Mouse (Mus musculus) liver, embryonic 11.5 days (tissue): ENCODE measurements around the gene Elmo2. TPM values are rescaled to one million over a fixed set of nuclear protein-coding genes. Genes with fewer than 3 reads are reported as not detected.

Experiments used
- ATAC-seq: fragments of 200-750 bp; cut with Nextera tagmentation; replicated peaks from 2 replicates; pipeline ENCODE4 v1.8.0; 2017; ENCODE audit warnings: moderate number of reproducible peaks, mild to moderate bottlenecking, moderate TSS enrichment, moderate library complexity; ENCODE audit not compliant: low FRiP score
- DNase-seq: peaks from one replicate; pipeline ENCODE4 v3.0.0-alpha.2; 2017; ENCODE audit warnings: low spot score
- H3K27ac ChIP-seq: fragments of 300-500 bp; sonication (generic); 2 replicates; pipeline ENCODE4 v1.5.1; 2014; ENCODE audit warnings: mild to moderate bottlenecking, low read depth, low read length, control low read depth
- H3K27me3 ChIP-seq: fragments of 300-500 bp; sonication (generic); replicated peaks from 2 replicates; pipeline ENCODE4 v1.6.1; 2014; ENCODE audit warnings: low read length, mixed read lengths; ENCODE audit not compliant: control insufficient read depth, insufficient read depth
- H3K36me3 ChIP-seq: fragments of 300-500 bp; sonication (generic); 2 replicates; pipeline ENCODE4 v1.6.1; 2014; ENCODE audit warnings: mild to moderate bottlenecking, low read length, moderate library complexity, mixed read lengths; ENCODE audit not compliant: control insufficient read depth, insufficient read depth
- H3K4me1 ChIP-seq: fragments of 300-500 bp; sonication (generic); replicated peaks from 2 replicates; pipeline ENCODE4 v1.6.1; 2014; ENCODE audit warnings: low read length, mixed read lengths; ENCODE audit not compliant: control insufficient read depth, insufficient read depth
- H3K4me2 ChIP-seq: fragments of 300-500 bp; sonication (generic); 2 replicates; pipeline ENCODE4 v1.6.1; 2014; ENCODE audit warnings: mild to moderate bottlenecking, control low read depth, moderate library complexity
- H3K4me3 ChIP-seq: fragments of 300-500 bp; sonication (generic); 2 replicates; pipeline ENCODE4 v1.5.1; 2014; ENCODE audit warnings: low read depth, low read length, control low read depth
- H3K9ac ChIP-seq: fragments of 300-500 bp; sonication (generic); 2 replicates; pipeline ENCODE4 v1.6.1; 2014; ENCODE audit warnings: low read depth, low read length, control low read depth
- H3K9me3 ChIP-seq: fragments of 300-500 bp; sonication (generic); 2 replicates; pipeline ENCODE4 v1.6.1; 2016; ENCODE audit warnings: low read length, inconsistent platforms, mixed read lengths; ENCODE audit not compliant: control insufficient read depth
- WGBS: fragments of 180-500 bp; shearing (Covaris S2); extraction: QIAGEN DNeasy Blood & Tissue Kit; methylation state at CpG from one replicate; pipeline ENCODE4 v1.1.7; 2014; 5-methylcytosine and 5-hydroxymethylcytosine counted together
- polyA plus RNA-seq: library from polyadenylated mRNA; unstranded; fragments of >200 nt; fragmentation: Nextera tagmentation; extraction: Ambion mirVana; gene quantifications from 2 replicates; pipeline ENCODE4 v1.2.1, GENCODE M21; 2014

Elmo2 gene
- polyA plus RNA-seq, 1 experiment from 2014 or later, result 36.4 TPM

DNA sequence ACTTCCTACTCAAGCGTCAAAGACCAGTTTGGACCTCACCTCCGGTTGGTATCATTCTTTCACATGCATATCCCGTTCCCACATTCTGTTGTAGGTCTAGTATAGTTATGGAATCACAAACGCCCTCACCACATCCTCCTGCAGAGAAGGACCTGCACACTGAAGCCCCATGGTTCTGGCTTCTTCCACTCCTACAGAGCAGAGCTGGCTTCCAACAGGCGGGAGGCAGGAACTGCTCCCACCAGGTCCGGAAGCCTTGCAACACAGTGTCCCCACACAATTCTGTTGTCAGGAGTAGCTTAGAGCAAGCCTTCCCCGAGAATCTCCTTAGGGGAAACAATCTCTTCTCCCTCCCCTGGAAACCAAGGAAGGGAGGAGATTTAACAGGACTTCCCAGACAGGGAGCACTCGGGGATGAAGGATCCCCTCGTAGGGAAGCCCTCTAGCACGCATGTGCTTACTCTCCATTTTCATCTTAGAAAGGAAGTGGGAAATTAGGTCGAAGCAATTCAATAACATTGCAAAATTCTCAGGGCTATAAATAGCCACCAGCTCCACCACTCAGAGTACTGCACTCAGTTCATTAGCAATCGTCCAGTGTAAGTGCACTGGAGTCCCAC, 5.6 kb downstream of the Elmo2 start:
- ATAC-seq (no peak), DNase-seq (no peak)
- Histone ChIP-seq H3K4me3 (no peak overlapping the region), H3K27ac (no peak overlapping the region; the same call in 1 of the 2 replicates), H3K27me3 (no peaks in the 10 kb centered on the region), H3K4me1 (peaks cover 74% of the 10 kb centered on the region), H3K36me3 (0 out of 2 replicates have a peak, but pooled peaks cover under 1% of the 10 kb centered on the region), H3K9me3 (no peaks in the 10 kb centered on the region), H3K9ac (no peak overlapping the region), H3K4me2 (peak overlapping the region; percentile 23)
- 52% methylated on average over 12 of the region's 12 CpGs for WGBS

DNA sequence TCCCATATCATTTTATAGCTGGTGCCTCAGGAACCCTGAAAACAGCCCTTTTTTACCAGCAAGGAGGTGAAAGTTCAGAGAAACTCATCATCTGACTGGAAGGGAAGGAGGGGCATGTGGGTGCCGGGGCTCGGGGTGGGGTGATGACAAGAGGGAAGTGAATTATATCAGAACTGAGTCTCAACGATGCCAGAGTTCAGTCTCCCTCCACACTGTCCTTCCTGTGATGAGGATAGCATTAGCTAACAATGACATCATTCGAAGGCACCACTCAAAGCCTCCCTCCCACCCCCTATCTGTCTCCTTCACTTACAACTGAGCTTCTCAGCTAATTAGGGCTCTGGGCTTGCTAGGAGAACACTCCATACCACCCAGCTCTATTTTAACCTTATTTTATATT, 6.8 kb downstream of the Elmo2 start:
- no peak overlapping the region; the same call in 1 of the 2 replicates for H3K4me2 ChIP-seq
- H3K27me3 ChIP-seq, result no peaks in the 10 kb centered on the region
- DNase-seq, result no peak
- no peaks in the 10 kb centered on the region for H3K9me3 ChIP-seq
- peaks cover 63% of the 10 kb centered on the region for H3K4me1 ChIP-seq
- H3K27ac ChIP-seq, result no peak overlapping the region
- WGBS, result 37% methylated on average over 4 of the region's 4 CpGs
- H3K4me3 ChIP-seq, result no peak overlapping the region
- H3K36me3 ChIP-seq, result 0 out of 2 replicates have a peak, but pooled peaks cover 4% of the 10 kb centered on the region
- no peak overlapping the region for H3K9ac ChIP-seq
- ATAC-seq, result no peak

- H3K4me3 ChIP-seq, result no peak overlapping the region
- 76% methylated on average over 7 of the region's 7 CpGs for WGBS
- H3K4me1 ChIP-seq, result peaks cover 61% of the 10 kb centered on the region
- H3K9me3 ChIP-seq, result no peaks in the 10 kb centered on the region
- H3K4me2 ChIP-seq, result no peak overlapping the region; the same call in none of the 2 replicates
- 0 out of 2 replicates have a peak, but pooled peaks cover 8% of the 10 kb centered on the region for H3K36me3 ChIP-seq
- DNase-seq (no peak), ATAC-seq (no peak)
- no peak overlapping the region for H3K27ac ChIP-seq
- no peak overlapping the region for H3K9ac ChIP-seq
- H3K27me3 ChIP-seq, result no peaks in the 10 kb centered on the region
Observed at GRCm38 (mm10) chr2:165318941-165319340, 7.3 kb downstream of the Elmo2 start.

GRCm38 (mm10) chr2:165317621-165318263, 8.5 kb downstream of the Elmo2 start:
- H3K36me3 ChIP-seq, result peaks cover 10% of the 10 kb centered on the region; the same call in 1 of the 2 replicates
- 41% methylated on average over 16 of the region's 16 CpGs for WGBS
- H3K9ac ChIP-seq, result no peak overlapping the region
- no peak overlapping the region for H3K4me3 ChIP-seq
- no peak for DNase-seq
- peaks cover 56% of the 10 kb centered on the region for H3K4me1 ChIP-seq
- 0 out of 2 replicates have a peak overlapping the region, but pooled peaks have one; percentile 1 for H3K4me2 ChIP-seq
- H3K9me3 ChIP-seq, result no peaks in the 10 kb centered on the region
- H3K27ac ChIP-seq, result peak overlapping the region; percentile 54; the same call in 1 of the 2 replicates
- H3K27me3 ChIP-seq, result no peaks in the 10 kb centered on the region
- peak; percentile 27; the same call in 1 of the 2 replicates for ATAC-seq

- DNase-seq (no peak), ATAC-seq (0 out of 2 replicates have a peak, but pooled peaks have one; percentile 34)
- peaks cover 10% of the 10 kb centered on the region; the same call in 1 of the 2 replicates for H3K36me3 ChIP-seq
- H3K9ac ChIP-seq, result no peak overlapping the region
- H3K27ac ChIP-seq, result peak overlapping the region; percentile 54; the same call in 1 of the 2 replicates
- no peaks in the 10 kb centered on the region for H3K9me3 ChIP-seq
- H3K4me3 ChIP-seq, result no peak overlapping the region
- no peak overlapping the region for H3K4me2 ChIP-seq
- peaks cover 52% of the 10 kb centered on the region for H3K4me1 ChIP-seq
- H3K27me3 ChIP-seq, result no peaks in the 10 kb centered on the region
- WGBS, result 45% methylated on average over 9 of the region's 9 CpGs
Observed at GRCm38 (mm10) chr2:165316837-165317473, 9.3 kb downstream of the Elmo2 start.

- 69% methylated on average over 10 of the region's 10 CpGs for WGBS
- ATAC-seq (no peak), DNase-seq (no peak)
- peaks cover 45% of the 10 kb centered on the region for H3K4me1 ChIP-seq
- no peak overlapping the region for H3K27ac ChIP-seq
- no peak overlapping the region for H3K4me2 ChIP-seq
- no peaks in the 10 kb centered on the region for H3K9me3 ChIP-seq
- H3K36me3 ChIP-seq, result peaks cover 13% of the 10 kb centered on the region
- no peaks in the 10 kb centered on the region for H3K27me3 ChIP-seq
- no peak overlapping the region for H3K9ac ChIP-seq
- H3K4me3 ChIP-seq, result no peak overlapping the region
Observed at GRCm38 (mm10) chr2:165316204-165316603, 10.1 kb downstream of the Elmo2 start.

DNA sequence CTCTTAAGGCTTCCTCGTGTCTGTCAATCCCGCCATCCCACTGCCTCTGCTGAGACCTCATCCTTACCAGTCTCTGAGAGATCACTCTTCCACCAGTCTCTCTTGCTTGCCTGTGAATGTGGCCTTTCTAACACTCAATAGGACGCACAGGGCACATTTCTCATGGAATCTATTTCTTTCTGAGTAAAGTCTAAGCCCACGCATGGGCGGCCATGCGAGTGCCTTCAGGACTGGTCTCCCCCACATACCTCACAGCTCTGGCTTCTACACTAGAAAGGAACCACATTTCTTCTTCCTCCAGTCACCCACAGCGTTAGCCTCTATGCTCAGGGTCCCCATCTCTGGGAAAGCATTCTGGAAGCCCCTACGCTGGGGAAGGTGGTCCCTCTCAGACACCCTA, 12.1 kb downstream of the Elmo2 start:
- ATAC-seq (no peak), DNase-seq (no peak)
- peaks cover 14% of the 10 kb centered on the region for H3K36me3 ChIP-seq
- H3K4me3 ChIP-seq, result no peak overlapping the region
- peaks cover 32% of the 10 kb centered on the region for H3K4me1 ChIP-seq
- no peak overlapping the region for H3K4me2 ChIP-seq
- WGBS, result 85% methylated on average over 8 of the region's 8 CpGs
- no peaks in the 10 kb centered on the region for H3K27me3 ChIP-seq
- H3K9ac ChIP-seq, result no peak overlapping the region
- no peak overlapping the region for H3K27ac ChIP-seq
- no peaks in the 10 kb centered on the region for H3K9me3 ChIP-seq

DNA sequence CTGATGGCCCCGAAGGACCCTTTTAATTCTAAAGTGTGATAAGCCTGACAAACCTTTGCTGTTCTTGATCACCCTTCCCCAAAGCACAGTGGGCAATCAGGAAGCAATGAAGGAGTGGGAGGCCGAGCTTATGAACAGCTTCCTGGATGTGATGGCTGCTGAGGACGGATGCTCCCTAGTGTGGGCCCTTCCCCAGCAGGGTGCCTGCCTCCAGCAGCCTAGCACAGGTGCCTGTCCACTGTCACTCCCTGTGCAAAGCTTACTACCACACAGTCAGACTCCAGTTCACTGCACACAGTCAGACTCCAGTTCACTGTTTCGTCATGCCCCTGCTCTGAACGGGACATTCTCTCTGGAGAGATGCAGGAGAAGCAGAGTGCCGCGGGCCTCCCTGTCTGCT, 13.9 kb downstream of the Elmo2 start:
- Histone ChIP-seq H3K27ac (no peak overlapping the region), H3K9ac (no peak overlapping the region), H3K4me1 (peaks cover 14% of the 10 kb centered on the region), H3K9me3 (no peaks in the 10 kb centered on the region), H3K4me3 (no peak overlapping the region), H3K4me2 (no peak overlapping the region), H3K36me3 (peaks cover 14% of the 10 kb centered on the region), H3K27me3 (no peaks in the 10 kb centered on the region)
- ATAC-seq (no peak), DNase-seq (no peak)
- WGBS, result 79% methylated on average over 7 of the region's 7 CpGs
